Mouse (Mus musculus) limb, embryonic 10.5 days (tissue): ENCODE measurements around the gene Olfr910. TPM values are rescaled to one million over a fixed set of nuclear protein-coding genes. Genes with fewer than 3 reads are reported as not detected.

ENCODE experiments used
- DNase-seq: peaks from one replicate; pipeline ENCODE4 v3.0.0-alpha.2; 2017; ENCODE audit warnings: low spot score
- H3K27ac ChIP-seq: fragments of 300-500 bp; sonication (generic); 2 replicates; pipeline ENCODE4 v1.5.1; 2016; ENCODE audit warnings: mild to moderate bottlenecking
- H3K27me3 ChIP-seq: fragments of 300-500 bp; sonication (generic); 2 replicates; pipeline ENCODE4 v1.6.1; 2016; ENCODE audit warnings: low read depth, mild to moderate bottlenecking; ENCODE audit not compliant: poor library complexity, severe bottlenecking
- H3K36me3 ChIP-seq: fragments of 300-500 bp; sonication (generic); 2 replicates; pipeline ENCODE4 v1.6.1; 2016; ENCODE audit warnings: mild to moderate bottlenecking, moderate library complexity
- H3K4me1 ChIP-seq: fragments of 300-500 bp; sonication (generic); 2 replicates; pipeline ENCODE4 v1.6.1; 2016
- H3K4me3 ChIP-seq: fragments of 300-500 bp; sonication (generic); 2 replicates; pipeline ENCODE4 v1.5.1; 2016; ENCODE audit warnings: mild to moderate bottlenecking, moderate library complexity
- H3K9me3 ChIP-seq: fragments of 300-500 bp; sonication (generic); replicated peaks from 2 replicates; pipeline ENCODE4 v1.6.1; 2016; ENCODE audit warnings: mild to moderate bottlenecking
- WGBS: fragments of 180-500 bp; shearing (Covaris S2); methylation state at CpG from one replicate; pipeline ENCODE4 v1.1.7; 2016; 5-methylcytosine and 5-hydroxymethylcytosine counted together
- polyA plus RNA-seq: library from polyadenylated mRNA; unstranded; fragments of >200 nt; fragmentation: Nextera tagmentation; extraction: Ambion mirVana; gene quantifications from 2 replicates; pipeline ENCODE4 v1.2.1, GENCODE M21; 2016

Olfr910 gene
- not detected in 2 replicates for polyA plus RNA-seq

GRCm38 (mm10) chr9:38537549-38537948 lies at the start of gene Olfr910:
Gene Olfr910 (plus strand): TSS chr9:38537849.
- no peaks in the 10 kb centered on the region for H3K27me3 ChIP-seq
- H3K27ac ChIP-seq = no peak within 1 kb of the TSS
- no peaks in the 10 kb centered on the region for H3K4me1 ChIP-seq
- H3K36me3 ChIP-seq = no peaks in the 10 kb centered on the region
- 99% methylated on average over 2 of the region's 2 CpGs for WGBS
- DNase-seq = no peak
- H3K4me3 ChIP-seq = no peak within 1 kb of the TSS
- H3K9me3 ChIP-seq = no peaks in the 10 kb centered on the region

DNA sequence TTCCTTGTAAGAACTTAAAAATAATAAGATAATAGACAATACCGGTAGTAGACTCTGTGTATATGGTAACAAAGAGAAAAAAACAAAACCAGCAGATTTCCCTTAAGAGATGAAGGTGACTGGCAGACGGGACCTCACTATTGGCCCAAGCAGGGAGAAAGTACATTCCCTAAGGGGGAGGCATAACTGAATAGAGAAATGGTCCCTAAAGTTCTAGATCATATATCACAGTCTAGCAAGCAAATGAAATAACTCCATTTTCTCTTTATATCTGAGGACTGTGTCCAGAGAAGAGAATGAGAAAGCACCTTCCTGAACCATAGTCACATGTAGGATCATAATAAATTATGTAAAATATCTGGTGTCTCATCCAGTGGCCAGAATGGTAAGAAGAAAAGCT lies 42.1 kb upstream of the Olfr910 start, which contains the start of gene Olfr907:
TSS of gene Olfr907 (plus strand) at position 301 of the 400 bp plus-strand sequence.
- no peak for DNase-seq
- no peak within 1 kb of the TSS for H3K27ac ChIP-seq
- whole genome bisulfite sequencing = 88% methylated on average over 2 of the region's 2 CpGs
- no peaks in the 10 kb centered on the region for H3K36me3 ChIP-seq
- no peaks in the 10 kb centered on the region for H3K9me3 ChIP-seq
- H3K4me1 ChIP-seq = no peaks in the 10 kb centered on the region
- H3K4me3 ChIP-seq = no peak within 1 kb of the TSS
- no peaks in the 10 kb centered on the region for H3K27me3 ChIP-seq

DNA sequence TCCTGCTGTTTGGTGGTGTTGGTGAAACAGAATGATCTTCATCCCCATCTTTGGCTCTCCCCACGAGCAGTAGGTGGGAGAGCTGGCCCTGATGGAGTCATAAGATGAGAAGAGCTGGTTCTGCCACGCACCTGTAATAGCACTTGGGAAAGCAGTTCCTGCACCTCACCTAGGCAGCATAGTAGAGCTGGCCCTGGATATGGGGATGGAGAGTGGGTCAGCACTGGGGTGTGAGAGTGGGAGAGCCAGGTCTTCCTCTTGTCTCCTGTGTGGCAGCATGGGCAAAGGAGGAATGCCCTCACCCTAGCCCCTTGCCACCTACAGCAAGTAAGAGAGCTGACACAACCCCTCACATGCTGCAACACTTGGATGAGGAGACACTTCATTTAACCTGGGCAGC lies 25.3 kb upstream of the Olfr910 start:
- Histone ChIP-seq H3K36me3 (no peaks in the 10 kb centered on the region), H3K27ac (no peak overlapping the region), H3K9me3 (no peaks in the 10 kb centered on the region), H3K4me3 (no peak overlapping the region), H3K27me3 (no peaks in the 10 kb centered on the region), H3K4me1 (no peaks in the 10 kb centered on the region)
- DNase-seq = no peak
- WGBS = 90% methylated on average over 2 of the region's 2 CpGs

DNA sequence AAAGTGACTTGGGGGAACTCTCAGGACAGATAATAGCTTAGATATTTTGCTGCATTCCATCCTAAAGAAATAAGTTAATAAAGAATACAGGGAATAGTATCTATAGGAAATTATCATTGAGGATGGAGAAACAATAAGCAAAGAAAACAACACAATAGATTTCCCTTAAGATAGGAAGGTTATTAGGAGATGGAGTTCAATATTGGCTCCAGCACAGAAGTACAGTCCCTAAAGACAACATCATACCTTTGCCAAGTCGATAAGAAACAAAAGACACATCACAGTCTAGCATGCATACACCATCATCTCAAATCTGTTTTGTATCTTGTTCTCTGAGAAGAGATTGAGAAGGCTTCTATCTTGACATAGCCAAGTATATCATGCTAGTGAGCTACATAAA lies 16.4 kb upstream of the Olfr910 start, which contains the start of gene Olfr911-ps1:
TSS of gene Olfr911-ps1 (plus strand) at position 301 of the 400 bp plus-strand sequence.
- H3K4me3 ChIP-seq = no peak within 1 kb of the TSS
- no peaks in the 10 kb centered on the region for H3K9me3 ChIP-seq
- DNase-seq = no peak
- H3K27ac ChIP-seq = no peak within 1 kb of the TSS
- 76% methylated on average over 1 of the region's 1 CpGs for WGBS
- no peaks in the 10 kb centered on the region for H3K27me3 ChIP-seq
- no peaks in the 10 kb centered on the region for H3K4me1 ChIP-seq
- no peaks in the 10 kb centered on the region for H3K36me3 ChIP-seq

GRCm38 (mm10) chr9:38579878-38580277 lies 42.2 kb downstream of the Olfr910 start, which contains the start of gene Olfr912:
Gene Olfr912 (plus strand): TSS chr9:38580178.
- H3K9me3 ChIP-seq = no peaks in the 10 kb centered on the region
- no peaks in the 10 kb centered on the region for H3K27me3 ChIP-seq
- no peak within 1 kb of the TSS for H3K4me3 ChIP-seq
- H3K27ac ChIP-seq = no peak within 1 kb of the TSS
- H3K4me1 ChIP-seq = no peaks in the 10 kb centered on the region
- H3K36me3 ChIP-seq = no peaks in the 10 kb centered on the region
- DNase-seq = no peak
- whole genome bisulfite sequencing = 88% methylated on average over 1 of the region's 1 CpGs

Other genes starting within 250 kb of the Olfr910 start
- gene Olfr896-ps1, start 246.7 kb upstream of the Olfr910 start, polyA plus RNA-seq = not detected in 2 replicates
- gene Olfr25, start 208.8 kb upstream of the Olfr910 start, polyA plus RNA-seq = not detected in 2 replicates
- gene Olfr898, start 189.4 kb upstream of the Olfr910 start, polyA plus RNA-seq = not detected in 2 replicates
- not detected in 2 replicates for gene Olfr250, start 171.0 kb upstream of the Olfr910 start, polyA plus RNA-seq
- not detected in 2 replicates for gene Olfr251, start 160.8 kb upstream of the Olfr910 start, polyA plus RNA-seq
- not detected in 2 replicates for gene Olfr147, start 136.2 kb upstream of the Olfr910 start, polyA plus RNA-seq
- not detected in 2 replicates for gene Olfr901, start 108.4 kb upstream of the Olfr910 start, polyA plus RNA-seq
- not detected in 2 replicates for gene Olfr902, start 90.2 kb upstream of the Olfr910 start, polyA plus RNA-seq
- gene Olfr904, start 74.7 kb upstream of the Olfr910 start, polyA plus RNA-seq = not detected in 2 replicates
- gene Olfr905, start 66.7 kb upstream of the Olfr910 start, polyA plus RNA-seq = not detected in 2 replicates
- not detected in 2 replicates for gene Olfr906, start 50.8 kb upstream of the Olfr910 start, polyA plus RNA-seq
- not detected in 2 replicates for gene Olfr907, start 42.0 kb upstream of the Olfr910 start, polyA plus RNA-seq
- not detected in 2 replicates for gene Olfr911-ps1, start 16.3 kb upstream of the Olfr910 start, polyA plus RNA-seq
- not detected in 2 replicates for gene Olfr912, start 42.3 kb downstream of the Olfr910 start, polyA plus RNA-seq
- gene Olfr913, start 54.9 kb downstream of the Olfr910 start, polyA plus RNA-seq = not detected in 2 replicates
- gene Olfr914, start 67.3 kb downstream of the Olfr910 start, polyA plus RNA-seq = not detected in 2 replicates
- not detected in 2 replicates for gene Olfr916, start 122.0 kb downstream of the Olfr910 start, polyA plus RNA-seq
- not detected in 2 replicates for gene Olfr917, start 128.0 kb downstream of the Olfr910 start, polyA plus RNA-seq
- gene Olfr918, start 136.8 kb downstream of the Olfr910 start, polyA plus RNA-seq = not detected in 2 replicates
- not detected in 2 replicates for gene Olfr919, start 165.8 kb downstream of the Olfr910 start, polyA plus RNA-seq
- gene Vwa5a, start 180.4 kb downstream of the Olfr910 start, polyA plus RNA-seq = 4.8 and 7.8 TPM in 2 replicates
- 0.04 TPM in 1 of 2 replicates, not detected in the other for gene Olfr920, start 214.4 kb downstream of the Olfr910 start, polyA plus RNA-seq
- not detected in 2 replicates for gene Olfr921, start 235.2 kb downstream of the Olfr910 start, polyA plus RNA-seq